Mouse (Mus musculus) liver, adult 10 weeks (tissue): ENCODE measurements around the gene Rasgef1c. TPM values are rescaled to one million over a fixed set of nuclear protein-coding genes. Genes with fewer than 3 reads are reported as not detected.

Source experiments
- polyA plus RNA-seq: library from polyadenylated mRNA; stranded (reverse); fragments of 350-450 nt; fragmentation: Illumina TruSeq; extraction: RNeasy Lipid Tissue Mini Kit (QIAGEN cat#74804); gene quantifications from one replicate; pipeline ENCODE4 v1.2.3, GENCODE M21; 2014; ENCODE audit warnings: low read depth, low replicate concordance

Rasgef1c gene
- polyA plus RNA-seq: not detected

DNA sequence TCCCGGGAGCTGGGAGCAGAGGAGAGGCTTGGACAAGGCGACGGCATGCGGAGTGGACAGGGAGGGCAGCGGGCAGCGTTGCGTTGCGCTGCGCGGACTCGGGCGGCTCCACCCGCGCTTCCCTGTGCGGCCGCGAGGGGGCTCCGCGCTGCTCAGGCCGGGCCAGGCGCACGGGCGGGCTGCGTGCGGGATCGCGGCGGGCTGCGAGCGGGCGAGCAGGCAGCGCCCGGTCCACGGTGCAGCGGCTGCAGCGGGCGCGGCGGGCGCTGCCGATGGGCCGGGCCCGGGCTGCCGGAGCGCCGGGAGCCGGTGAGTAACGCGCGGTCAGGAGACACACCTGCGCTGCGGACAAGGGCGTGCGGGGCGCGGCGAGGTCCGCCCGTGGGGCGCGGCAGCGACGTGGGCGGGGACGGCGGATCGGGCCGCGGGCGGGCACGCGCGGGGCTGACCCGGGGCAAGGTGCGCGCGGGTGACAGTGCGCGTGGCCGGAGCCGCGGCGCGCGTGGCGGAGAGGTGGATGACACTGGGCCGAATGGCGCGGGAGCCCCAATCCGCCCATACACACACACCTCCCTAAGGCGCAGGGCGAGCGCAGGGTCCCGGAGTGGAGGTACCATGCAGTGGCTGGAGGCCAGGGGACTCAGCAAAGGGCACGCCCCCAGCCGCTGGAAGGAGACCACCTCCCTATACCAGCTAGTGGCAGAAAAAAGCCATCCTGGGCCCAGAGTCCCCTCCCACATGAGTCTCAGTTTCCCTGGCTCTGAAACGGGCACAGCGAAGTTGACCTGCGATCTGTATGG, at the start of gene Rasgef1c:
Rasgef1c (plus strand) TSS at position 177 of the 800 bp plus-strand sequence.

DNA sequence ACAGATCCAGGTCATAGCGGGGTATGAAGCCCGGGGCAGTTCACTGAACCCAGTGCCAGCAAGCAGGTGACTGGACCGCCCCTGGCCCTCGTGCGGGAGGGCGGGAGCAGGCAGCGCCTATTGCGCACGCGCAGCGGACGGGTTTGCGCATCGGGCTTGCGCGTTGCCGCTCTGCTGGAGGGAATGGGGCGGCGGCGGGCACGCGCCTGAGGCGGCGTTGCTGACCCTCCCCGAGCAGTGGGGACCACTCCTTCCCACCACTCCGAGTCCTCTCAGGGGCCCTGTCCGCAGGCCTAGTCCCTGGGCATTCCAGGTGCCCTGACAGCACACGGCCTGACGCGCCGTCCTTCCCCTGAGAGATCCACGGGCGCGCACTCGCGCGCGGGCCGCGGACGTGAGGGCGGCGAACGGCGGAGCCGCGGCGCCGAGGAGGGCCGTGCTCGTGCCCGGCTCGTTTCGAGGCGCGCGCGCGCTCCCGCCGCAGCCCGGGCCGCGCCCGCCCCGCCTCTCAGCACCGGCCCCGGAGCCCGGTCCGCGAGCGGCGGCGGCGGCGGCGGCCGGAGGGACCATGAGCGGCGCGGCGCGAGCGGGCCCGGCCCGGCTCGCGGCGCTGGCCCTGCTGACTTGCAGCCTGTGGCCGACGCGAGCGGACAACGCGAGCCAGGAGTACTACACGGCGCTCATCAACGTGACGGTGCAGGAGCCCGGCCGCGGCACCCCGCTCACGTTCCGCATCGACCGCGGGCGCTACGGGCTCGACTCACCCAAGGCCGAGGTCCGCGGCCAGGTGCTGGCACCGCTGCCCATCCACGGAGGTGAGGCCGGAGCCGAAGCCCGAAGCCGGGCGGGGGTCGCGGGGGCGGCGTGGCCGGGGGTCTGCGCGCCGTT, 123.4 kb downstream of the Rasgef1c start, which contains the start of gene Rnf130:
Rnf130 (plus strand) TSS at position 514 of the 888 bp plus-strand sequence.

Other genes with a start within 250 kb of the Rasgef1c start
- not detected for gene Scgb3a1, start 238.2 kb upstream of the Rasgef1c start, polyA plus RNA-seq
- gene Cnot6, start 189.1 kb upstream of the Rasgef1c start, polyA plus RNA-seq: 51.0 TPM
- 0.29 TPM for gene Gfpt2, start 107.7 kb upstream of the Rasgef1c start, polyA plus RNA-seq
- gene Mapk9, start 55.1 kb upstream of the Rasgef1c start, polyA plus RNA-seq: 68.6 TPM
- 172 TPM for gene Rnf130, start 123.5 kb downstream of the Rasgef1c start, polyA plus RNA-seq
- 5.1 TPM for gene Tbc1d9b, start 229.6 kb downstream of the Rasgef1c start, polyA plus RNA-seq